Mouse (Mus musculus) layer of hippocampus, adult 9-10 months (tissue): ENCODE results near the gene Crb3.

Experiments used
- DNase-seq: peaks from one replicate; pipeline ENCODE4 v3.0.0; 2022; ENCODE audit warnings: low spot score

The Crb3 gene

GRCm38 (mm10) chr17:57107064-57107463 is 48.2 kb downstream of the Crb3 start:
- DNase-seq, result no peak

- no peak for DNase-seq
These were observed 49.2 kb downstream of the Crb3 start for GRCm38 (mm10) chr17:57108040-57108665.

GRCm38 (mm10) chr17:57108666-57109171 is 49.8 kb downstream of the Crb3 start:
- DNase-seq, result no peak

GRCm38 (mm10) chr17:57110005-57110404 is 51.1 kb downstream of the Crb3 start:
- no peak for DNase-seq

- no peak for DNase-seq
These were observed 54.0 kb downstream of the Crb3 start for GRCm38 (mm10) chr17:57112768-57113474.
